Mouse (Mus musculus) right cerebral cortex, postnatal 36 days (tissue): Measurements from ENCODE around the gene Ube2m.

Experiments used
- DNase-seq, 2 experiments: peaks; one replicate each; pipeline ENCODE4 v3.0.0; 2022; ENCODE audit warnings: low spot score in 2 of 2, mixed read lengths in 1 of 2

Gene Ube2m

GRCm38 (mm10) chr7:13034148-13034977 is 3.7 kb downstream of the Ube2m start, which contains the start of gene Chmp2a:
Chmp2a (minus strand) TSS chr7:13034807.
- DNase-seq, result peak; percentile 97 to 98

GRCm38 (mm10) chr7:13033451-13034147 is 4.5 kb downstream of the Ube2m start:
- DNase-seq, result no peak

- DNase-seq, result no peak
Measured at GRCm38 (mm10) chr7:13032541-13032940, 5.5 kb downstream of the Ube2m start.

- DNase-seq, result no peak
Measured at GRCm38 (mm10) chr7:13031983-13032382, 6.1 kb downstream of the Ube2m start.

GRCm38 (mm10) chr7:13031069-13031468 is 7.0 kb downstream of the Ube2m start:
- no peak for DNase-seq

GRCm38 (mm10) chr7:13028986-13029385 is 9.1 kb downstream of the Ube2m start:
- DNase-seq, result no peak

GRCm38 (mm10) chr7:13025511-13026112 is 12.5 kb downstream of the Ube2m start:
- no peak for DNase-seq

GRCm38 (mm10) chr7:13024805-13025204 is 13.3 kb downstream of the Ube2m start:
- peak; percentile 80 to 82 for DNase-seq

DNA sequence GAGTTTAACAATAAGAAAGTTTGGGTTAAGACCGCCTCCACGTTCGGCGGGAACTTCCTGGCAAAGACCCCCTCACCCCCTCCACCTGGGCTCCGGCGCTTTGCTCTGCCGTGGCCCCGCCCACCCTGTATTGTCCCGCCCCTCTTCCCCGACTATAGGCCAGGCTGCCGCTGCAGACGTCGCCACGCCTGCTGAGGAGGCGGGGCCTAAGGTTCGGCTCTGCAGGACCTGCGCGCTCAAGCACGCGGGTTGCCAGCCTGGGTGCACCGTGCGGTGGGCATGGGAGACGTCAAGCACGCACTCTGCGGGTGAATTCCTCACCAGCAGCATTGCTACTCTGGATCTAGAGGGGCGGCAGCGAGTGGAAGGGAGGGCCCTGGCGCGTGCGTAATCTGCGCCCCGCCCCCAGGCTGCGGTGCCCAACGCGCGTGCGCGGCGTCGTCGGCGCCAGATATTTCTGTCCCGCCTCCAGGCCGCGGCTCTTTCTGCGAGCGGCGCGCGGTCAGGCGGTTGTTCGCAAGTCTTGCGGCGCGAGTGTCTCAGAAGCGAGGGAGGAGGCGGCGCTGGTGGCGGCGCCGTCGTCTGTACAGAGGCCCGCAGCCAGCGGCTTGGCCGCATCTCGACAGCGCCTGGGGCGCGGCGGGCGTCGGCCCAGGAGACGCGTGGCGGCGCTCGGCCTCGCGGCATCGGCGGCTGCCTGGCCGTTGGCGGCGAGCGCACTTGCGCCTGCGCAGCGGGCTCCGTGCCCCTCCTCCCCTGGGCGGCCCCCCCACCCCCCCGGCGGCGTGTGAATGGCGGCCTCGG is 13.9 kb downstream of the Ube2m start:
- peak; percentile 91 to 92 for DNase-seq

DNA sequence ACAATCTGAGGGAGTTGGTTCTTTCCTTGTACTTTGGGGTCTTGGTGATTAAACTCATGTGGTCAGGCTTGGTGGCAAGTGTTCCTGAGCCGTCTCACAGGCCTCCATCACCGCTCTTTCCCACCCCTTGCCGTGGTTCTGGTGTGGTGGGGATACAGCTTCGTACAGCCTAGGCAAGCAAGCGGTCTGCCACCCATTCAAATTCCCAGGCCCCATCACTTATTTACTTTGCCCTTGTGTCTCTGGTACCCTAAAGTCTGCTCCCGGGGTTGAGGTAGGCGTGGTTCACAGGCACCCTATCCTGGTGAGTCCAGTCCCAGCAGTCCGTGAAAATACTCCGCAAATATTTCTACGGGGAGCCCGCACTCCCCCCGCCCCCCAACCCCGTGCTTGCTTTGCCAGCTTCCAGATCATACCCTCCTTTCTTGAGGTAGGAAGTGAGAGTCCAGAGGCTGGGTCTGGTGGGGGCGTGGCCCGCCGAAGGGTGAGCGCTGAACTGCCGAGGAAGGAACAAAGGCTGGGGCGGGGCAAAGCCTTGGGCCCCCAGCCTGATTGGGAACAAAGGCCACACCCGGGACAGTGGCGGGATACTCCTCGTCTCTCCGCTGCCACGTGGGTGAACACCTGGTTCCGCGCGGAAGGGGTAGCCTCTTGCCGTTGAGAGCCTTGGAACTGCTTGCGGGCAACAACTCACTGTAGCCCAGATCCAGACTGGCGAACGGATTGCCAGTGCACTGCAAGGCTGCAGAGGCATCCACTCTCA is 15.1 kb downstream of the Ube2m start:
- no peak for DNase-seq

DNA sequence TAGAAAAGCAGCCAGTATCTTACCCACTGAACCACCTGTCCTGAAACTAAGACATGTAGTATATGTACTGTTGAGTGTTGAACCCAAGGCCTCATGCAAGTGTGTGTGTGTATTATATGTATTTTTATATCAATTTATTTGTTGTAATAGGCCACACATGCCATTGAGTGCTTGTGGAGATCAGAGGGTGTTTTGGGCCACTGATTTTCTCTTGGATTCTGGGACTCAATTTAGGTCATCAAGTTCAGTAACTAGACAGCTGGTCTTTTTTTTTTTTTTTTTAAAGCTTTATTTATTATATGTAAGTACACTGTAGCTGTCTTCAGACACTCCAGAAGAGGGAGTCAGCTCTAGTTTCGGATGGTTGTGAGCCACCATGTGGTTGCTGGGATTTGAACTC is 22.9 kb downstream of the Ube2m start:
- DNase-seq, result no peak

GRCm38 (mm10) chr7:13014275-13014839 is 23.7 kb downstream of the Ube2m start:
- no peak for DNase-seq

- no peak for DNase-seq
Measured at GRCm38 (mm10) chr7:13013671-13014070, 24.4 kb downstream of the Ube2m start.

GRCm38 (mm10) chr7:13010005-13010908 is 27.8 kb downstream of the Ube2m start, which contains the start of gene Zbtb45:
Zbtb45 (minus strand) TSS chr7:13010034.
- no peak for DNase-seq

DNA sequence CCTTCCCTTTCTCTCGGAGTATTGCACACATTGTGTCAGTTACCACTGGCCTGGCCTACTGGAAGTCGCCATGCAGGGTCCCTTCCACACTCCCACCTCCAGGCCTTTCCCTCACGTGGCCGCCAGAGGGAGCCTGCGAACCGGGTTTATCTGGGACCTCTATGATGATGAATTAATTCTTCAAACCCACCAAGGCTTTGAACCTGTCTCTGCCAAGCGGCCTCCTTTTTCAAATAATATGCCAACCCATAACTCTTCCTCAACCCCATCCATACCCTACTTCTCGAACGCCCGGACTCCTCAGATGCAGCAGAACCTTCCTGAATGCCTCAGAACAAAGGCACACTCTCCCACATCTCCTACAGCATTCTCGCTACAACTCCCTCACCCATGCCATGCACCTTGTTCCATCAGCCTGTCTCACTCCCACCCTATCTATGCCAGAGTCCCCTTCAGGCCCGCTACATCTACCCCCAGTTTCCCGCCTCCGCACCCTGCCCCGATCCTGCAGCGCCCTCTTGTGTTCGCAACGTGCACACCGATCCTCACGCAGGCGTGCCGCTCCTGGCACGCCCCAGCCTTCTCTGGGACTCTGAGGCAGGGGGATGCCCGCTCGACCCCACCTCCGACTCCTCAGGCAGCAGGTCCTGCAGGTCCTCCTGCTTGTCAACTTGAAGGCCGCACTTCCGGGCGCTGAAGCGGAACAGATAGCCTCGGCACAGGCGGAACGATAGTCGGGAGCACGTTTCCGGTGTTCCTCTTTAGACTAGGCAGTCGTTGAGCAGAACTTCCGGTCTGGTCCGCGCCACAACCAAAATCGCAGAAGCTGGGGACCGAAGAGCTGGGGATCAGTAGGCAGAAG is 28.7 kb downstream of the Ube2m start:
- peak; percentile 90 to 92 for DNase-seq

DNA sequence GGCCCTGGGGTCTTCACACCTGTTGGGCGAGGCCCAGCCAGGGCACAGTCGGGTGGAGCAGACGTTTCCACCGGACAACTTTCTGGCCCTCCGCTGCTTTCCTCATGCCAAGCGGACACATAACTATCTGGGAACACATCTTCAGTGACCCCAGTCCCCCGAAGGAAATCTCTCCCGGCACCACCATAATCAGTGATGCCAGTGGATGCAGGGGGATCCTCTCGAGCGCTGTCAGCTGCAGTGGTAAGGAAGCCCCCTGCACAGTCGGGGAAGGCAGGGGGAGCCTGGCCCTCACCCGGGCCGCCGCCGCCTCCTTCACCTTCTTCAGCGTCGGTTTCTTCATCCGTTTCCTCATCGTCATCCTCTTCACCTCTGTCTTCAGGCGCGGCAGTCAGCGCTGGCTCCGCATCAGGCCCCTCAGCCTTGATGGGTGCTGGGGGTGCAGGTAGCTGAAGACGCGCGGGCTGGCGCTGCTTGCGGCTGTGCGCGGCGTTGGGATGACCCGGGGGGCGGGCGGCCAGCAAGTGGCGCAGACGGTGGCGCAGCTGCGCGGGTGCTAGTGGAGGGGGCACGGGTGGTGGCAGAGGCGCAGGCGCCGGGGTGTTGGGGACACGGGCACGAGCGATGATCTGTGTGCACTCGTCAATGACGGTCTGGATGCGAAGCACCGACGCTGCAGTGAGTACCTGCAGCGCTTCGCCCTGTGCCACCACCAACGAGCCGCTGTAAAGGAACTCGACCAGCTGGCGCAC is 30.6 kb downstream of the Ube2m start:
- no peak for DNase-seq

GRCm38 (mm10) chr7:13006531-13006930 is 31.5 kb downstream of the Ube2m start:
- no peak for DNase-seq

GRCm38 (mm10) chr7:13006011-13006410 is 32.1 kb downstream of the Ube2m start:
- DNase-seq, result no peak
